Mouse (Mus musculus): ENCODE measurements around the gene Ufsp2. TPM values are rescaled to one million over a fixed set of nuclear protein-coding genes. Genes with fewer than 3 reads are reported as not detected.

Gene Ufsp2
- total and polyA plus RNA-seq, 3 experiments = 6.2 to 56.6 (median 56.5) TPM

- DNase-seq = no peak
These were observed 35.7 kb downstream of the Ufsp2 start for GRCm38 (mm10) chr8:46010746-46011680.

GRCm38 (mm10) chr8:46022203-46022602 is 46.9 kb downstream of the Ufsp2 start:
- DNase-seq = no peak

- DNase-seq = no peak
These were observed 47.4 kb downstream of the Ufsp2 start for GRCm38 (mm10) chr8:46022758-46023157.

GRCm38 (mm10) chr8:46024392-46024791 is 49.1 kb downstream of the Ufsp2 start:
- no peak for DNase-seq

- DNase-seq = no peak
These were observed 60.9 kb downstream of the Ufsp2 start for GRCm38 (mm10) chr8:46036217-46036616.

GRCm38 (mm10) chr8:46039666-46040065 is 64.3 kb downstream of the Ufsp2 start:
- no peak for DNase-seq

GRCm38 (mm10) chr8:46040260-46040659 is 64.9 kb downstream of the Ufsp2 start:
- no peak for DNase-seq

Other genes starting within 250 kb of the Ufsp2 start
- 1 to 10 TPM; 1.3 to 1.7 TPM for gene Pdlim3, start 90.1 kb upstream of the Ufsp2 start, total RNA-seq (2021)
- gene Pdlim3, start 90.1 kb upstream of the Ufsp2 start, polyA plus RNA-seq (2012; rRNA removed) = 0.90 and 1.3 TPM in 2 replicates
- gene Ccdc110, start 40.9 kb upstream of the Ufsp2 start, total RNA-seq (2021) = not detected
- not detected in 2 replicates for gene Ccdc110, start 40.9 kb upstream of the Ufsp2 start, polyA plus RNA-seq (2012; rRNA removed)
- 1 to 10 TPM; 1.7 to 3.0 TPM for gene 1700029J07Rik, start 276 bp upstream of the Ufsp2 start, total RNA-seq (2021)
- 0.57 and 0.60 TPM in 2 replicates for gene 1700029J07Rik, start 276 bp upstream of the Ufsp2 start, polyA plus RNA-seq (2012; rRNA removed)
- under 1 TPM; 0.35 to 0.41 TPM for gene Lrp2bp, start 23.8 kb downstream of the Ufsp2 start, total RNA-seq (2021)
- not detected in 2 replicates for gene Lrp2bp, start 23.8 kb downstream of the Ufsp2 start, polyA plus RNA-seq (2012; rRNA removed)
- gene Ankrd37, start 30.2 kb downstream of the Ufsp2 start, total RNA-seq (2021) = 1 to 10 TPM in 1 of 2 experiments, not detected in 1; 2.0 TPM
- 0.19 and 0.98 TPM in 2 replicates for gene Ankrd37, start 30.2 kb downstream of the Ufsp2 start, polyA plus RNA-seq (2012; rRNA removed)
- 10 to 100 TPM; 16.1 to 19.5 TPM for gene Cfap97, start 176.2 kb downstream of the Ufsp2 start, total RNA-seq (2021)
- gene Cfap97, start 176.2 kb downstream of the Ufsp2 start, polyA plus RNA-seq (2012; rRNA removed) = 1.5 and 2.1 TPM in 2 replicates
- 10 to 100 TPM; 14.1 to 20.9 TPM for gene Snx25, start 176.6 kb downstream of the Ufsp2 start, total RNA-seq (2021)
- 2.3 and 2.5 TPM in 2 replicates for gene Snx25, start 176.6 kb downstream of the Ufsp2 start, polyA plus RNA-seq (2012; rRNA removed)
- 100 to 1,000 TPM; 133 to 206 TPM for gene Slc25a4, start 235.8 kb downstream of the Ufsp2 start, total RNA-seq (2021)
- gene Slc25a4, start 235.8 kb downstream of the Ufsp2 start, polyA plus RNA-seq (2012; rRNA removed) = 200 and 240 TPM in 2 replicates

Data from adrenal gland, adult 2 months (tissue).